Mouse (Mus musculus) frontal cortex, postnatal 14 days (tissue): ENCODE results near the gene Stat1.

Experiments used
- DNase-seq, 2 experiments: peaks; one replicate each; pipeline ENCODE4 v3.0.0; 2022; ENCODE audit warnings: low spot score in 2 of 2

The Stat1 gene

DNA sequence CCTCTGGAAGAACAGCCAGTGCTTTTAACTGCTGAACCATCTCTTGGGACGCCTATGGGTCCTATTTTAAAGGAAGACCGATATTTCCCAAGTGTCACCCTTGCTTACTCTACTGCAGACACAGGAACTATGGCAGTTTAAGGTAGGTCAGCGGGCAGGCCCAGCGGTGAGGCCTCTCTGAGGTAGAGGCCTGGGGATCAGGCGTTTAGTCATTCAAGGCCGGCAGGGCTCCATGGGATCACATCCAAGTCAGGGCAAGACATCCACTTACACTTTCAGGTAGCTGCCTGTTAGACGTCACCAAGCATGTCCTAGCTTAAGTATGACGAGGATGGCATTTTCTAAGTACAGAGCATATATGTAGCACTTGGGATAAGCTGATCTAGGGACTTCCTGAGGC lies 41.9 kb downstream of the Stat1 start:
- no peak for DNase-seq

GRCm38 (mm10) chr1:52163707-52164457 lies 44.6 kb downstream of the Stat1 start:
- DNase-seq: no peak

GRCm38 (mm10) chr1:52166652-52167220 lies 47.5 kb downstream of the Stat1 start:
- DNase-seq: no peak

GRCm38 (mm10) chr1:52170057-52170456 lies 50.8 kb downstream of the Stat1 start:
- no peak for DNase-seq

- DNase-seq: no peak
Observed at GRCm38 (mm10) chr1:52170747-52171146, 51.5 kb downstream of the Stat1 start.

GRCm38 (mm10) chr1:52171271-52171670 lies 52.0 kb downstream of the Stat1 start:
- no peak for DNase-seq

GRCm38 (mm10) chr1:52175321-52175720 lies 56.1 kb downstream of the Stat1 start:
- DNase-seq: no peak

GRCm38 (mm10) chr1:52175983-52176382 lies 56.7 kb downstream of the Stat1 start:
- DNase-seq: no peak

DNA sequence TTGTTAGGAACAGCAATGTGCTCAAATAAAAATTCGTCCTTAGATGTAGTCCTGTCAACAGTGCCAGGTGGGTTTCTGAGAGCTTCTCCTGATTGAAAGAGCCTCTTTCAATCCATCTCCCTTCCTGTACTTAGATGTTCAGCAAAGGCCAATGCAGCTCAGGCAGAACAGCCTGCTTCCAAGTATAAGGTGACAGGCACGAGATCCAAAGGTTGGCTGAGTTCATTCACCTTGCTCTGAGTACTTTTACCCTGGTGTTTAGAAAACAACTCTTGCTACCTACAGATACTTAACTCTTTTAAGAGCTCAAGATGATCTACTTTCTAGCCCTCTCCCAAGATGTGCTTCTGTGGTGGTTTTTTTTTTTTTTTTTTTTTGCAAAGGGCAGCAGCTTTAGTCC lies 57.8 kb downstream of the Stat1 start:
- no peak for DNase-seq

DNA sequence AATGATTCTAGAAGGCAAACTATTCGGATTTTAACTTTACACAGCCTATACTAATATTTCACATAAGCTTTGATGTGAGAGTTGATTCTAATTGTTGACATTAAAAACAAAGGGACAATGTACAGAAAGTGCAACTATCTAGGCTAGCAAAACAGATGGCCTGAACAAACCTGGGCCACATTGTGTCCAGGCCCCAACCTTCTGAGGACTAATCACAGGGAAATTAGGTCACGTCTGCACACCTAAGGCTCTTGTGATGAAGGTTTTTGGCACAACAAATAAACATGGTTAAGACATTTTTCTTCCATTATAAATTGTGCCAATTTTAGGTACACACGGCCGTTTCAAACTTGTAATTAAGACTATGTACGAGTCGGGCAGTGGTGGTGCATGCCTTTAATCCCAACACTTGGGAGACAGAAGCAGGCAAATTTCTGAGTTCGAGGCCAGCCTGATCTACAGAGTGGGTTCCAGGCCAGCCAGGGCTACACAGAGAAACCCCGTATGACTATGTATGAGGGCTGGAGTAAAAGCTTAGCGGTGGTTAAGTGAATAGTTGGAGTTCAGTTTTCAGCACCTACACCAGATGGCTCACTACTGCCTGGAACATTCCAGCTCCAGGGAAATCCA lies 60.8 kb downstream of the Stat1 start:
- DNase-seq: no peak

GRCm38 (mm10) chr1:52181994-52182393 lies 62.8 kb downstream of the Stat1 start:
- no peak for DNase-seq

DNA sequence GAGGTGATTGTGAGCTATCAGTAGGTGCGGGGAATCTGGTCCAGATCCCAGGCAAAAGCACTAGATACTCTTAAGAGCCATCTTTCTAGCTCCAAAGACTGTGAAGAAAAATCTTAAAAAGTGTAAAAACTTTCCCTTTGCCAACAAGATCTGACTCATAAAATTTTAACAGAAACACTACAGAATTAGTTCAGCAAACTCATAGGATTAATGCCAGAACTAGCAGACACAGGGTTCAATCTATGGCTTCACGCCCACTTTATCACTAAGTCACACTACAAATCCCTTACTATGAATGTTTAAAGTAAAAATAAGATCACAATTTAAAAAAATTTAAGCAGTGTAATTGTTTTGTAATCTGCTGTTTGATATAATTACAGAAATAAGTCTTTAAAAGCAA lies 63.8 kb downstream of the Stat1 start:
- no peak for DNase-seq
